Mouse (Mus musculus): ENCODE measurements at regions not wholly inside any gene's neighbourhood (a gene's known extent, or its start where the extent isn't known, plus 50 kb on each side); places are given as distances from the start of the nearest gene placed in this dataset.
A peak's percentile ranks its signal among the peaks of the same experiment; 100 is the strongest.

GRCm38 (mm10) chr3:41156562-41156961, 73.7 kb upstream of the Pgrmc2 start:
- no peak for DNase-seq (ENCODE audit: low read depth, low spot score)

- no peak for DNase-seq (ENCODE audit: low read depth, low spot score)
Measured at GRCm38 (mm10) chr3:41155132-41155760, 72.4 kb upstream of the Pgrmc2 start.

- DNase-seq (ENCODE audit: low read depth, low spot score), result no peak
Measured at GRCm38 (mm10) chr3:41154402-41154801, 71.6 kb upstream of the Pgrmc2 start.

- DNase-seq (ENCODE audit: low read depth, low spot score), result no peak
Measured at GRCm38 (mm10) chr3:41151989-41152388, 69.1 kb upstream of the Pgrmc2 start.

GRCm38 (mm10) chr3:41140391-41140790, 57.5 kb upstream of the Pgrmc2 start:
- peak; percentile 81 for DNase-seq (ENCODE audit: low read depth, low spot score)

GRCm38 (mm10) chr3:41137931-41138330, 55.1 kb upstream of the Pgrmc2 start:
- DNase-seq (ENCODE audit: low read depth, low spot score), result no peak

GRCm38 (mm10) chr3:41132889-41133288, 50.0 kb upstream of the Pgrmc2 start:
- DNase-seq (ENCODE audit: low read depth, low spot score), result no peak
